Comparison of ENCODE assay signal across 27 mouse cellular contexts in the genomic region with DNA sequence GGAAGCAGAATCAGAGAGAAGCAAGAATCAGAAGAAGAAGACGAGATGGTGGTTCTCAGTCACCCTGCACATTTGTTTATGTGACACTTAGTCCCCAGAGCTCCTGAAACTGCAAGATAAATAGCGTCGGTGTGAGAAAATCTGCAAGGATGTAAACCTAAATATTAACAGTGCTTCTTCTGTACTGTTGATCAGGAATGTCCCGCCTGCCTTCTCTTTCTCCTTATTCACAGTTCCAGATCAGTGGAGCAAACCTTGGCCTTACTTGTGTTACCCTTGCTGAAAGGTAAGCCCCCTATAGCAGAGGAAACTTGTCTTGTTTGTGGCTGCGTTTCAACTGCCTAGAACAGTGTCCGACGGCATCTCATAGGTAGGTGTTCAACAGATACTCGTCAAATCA. TPM values are rescaled to one million over a fixed set of nuclear protein-coding genes. Genes with fewer than 3 reads are reported as not detected.
DNase-seq lines count a peak whose midpoint lies in the region; ATAC-seq and TF ChIP-seq lines count a peak whose summit lies in the region.
"Had no signal": no experiment of that assay in that cellular context is flagged by ENCODE, and none has a peak within 500 bp of the region (broad histone marks: within the 10 kb centered on the region; RNA-seq: fewer than 3 reads in every experiment).

No protein-coding gene starts in this region.

- no peaks in the 10 kb centered on the region for H3K36me3 ChIP-seq in kidney, adult 2 months (ENCODE audit: control insufficient read depth, insufficient read depth, low read length)
- no peaks in the 10 kb centered on the region for H3K36me3 ChIP-seq in kidney, embryonic 16.5 days (ENCODE audit: insufficient read depth, low read length)
- H3K36me3 ChIP-seq: embryonic facial prominence, embryonic 10.5 days; embryonic facial prominence, embryonic 13.5 days; forebrain, embryonic 12.5 days; forebrain, embryonic 15.5 days; heart, embryonic 12.5 days; heart, embryonic 15.5 days; hindbrain, embryonic 10.5 days; hindbrain, embryonic 13.5 days had no signal

- no peak overlapping the region for H3K27ac ChIP-seq in kidney, adult 2 months (ENCODE audit: insufficient read depth, low read depth, low read length)
- H3K27ac ChIP-seq in kidney, embryonic 16.5 days (ENCODE audit: low read length): peak overlapping the region; percentile 23; the same call in 1 of the 2 replicates
- H3K27ac ChIP-seq in layer of hippocampus, adult 2 months: 0 out of 2 replicates have a peak overlapping the region, but pooled peaks have one; percentile 64
- H3K27ac ChIP-seq: embryonic facial prominence, embryonic 10.5 days; embryonic facial prominence, embryonic 13.5 days; forebrain, embryonic 12.5 days; forebrain, embryonic 15.5 days; heart, embryonic 15.5 days; hindbrain, embryonic 10.5 days; hindbrain, embryonic 13.5 days had no signal

- 55% methylated on average over 8 of the region's 8 CpGs for WGBS in kidney, adult 2 months
- WGBS in kidney, embryonic 16.5 days: 45% methylated on average over 8 of the region's 8 CpGs

- H3K27me3 ChIP-seq in kidney, adult 2 months (replicated peaks; ENCODE audit: control insufficient read depth, insufficient read depth, low read length): no peaks in the 10 kb centered on the region
- H3K27me3 ChIP-seq in kidney, embryonic 16.5 days (ENCODE audit: insufficient read depth, low read length): no peaks in the 10 kb centered on the region
- H3K27me3 ChIP-seq: embryonic facial prominence, embryonic 13.5 days; forebrain, embryonic 12.5 days; forebrain, embryonic 15.5 days; heart, embryonic 12.5 days; heart, embryonic 15.5 days; hindbrain, embryonic 13.5 days had no signal

- no peak overlapping the region for H3K9ac ChIP-seq in kidney, embryonic 16.5 days (replicated peaks; ENCODE audit: low read length)
- H3K9ac ChIP-seq: embryonic facial prominence, embryonic 13.5 days; forebrain, embryonic 12.5 days; forebrain, embryonic 15.5 days; heart, embryonic 12.5 days; heart, embryonic 15.5 days; hindbrain, embryonic 13.5 days had no signal

- no peak overlapping the region for H3K4me3 ChIP-seq in kidney, adult 2 months (ENCODE audit: insufficient read depth, low read depth, low read length)
- H3K4me3 ChIP-seq in kidney, embryonic 16.5 days (ENCODE audit: low read length): no peak overlapping the region
- no peak overlapping the region for H3K4me3 ChIP-seq in layer of hippocampus, adult 2 months
- H3K4me3 ChIP-seq: embryonic facial prominence, embryonic 10.5 days; embryonic facial prominence, embryonic 13.5 days; erythroblast, embryonic 14.5 days; forebrain, embryonic 12.5 days; forebrain, embryonic 15.5 days; heart, embryonic 12.5 days; heart, embryonic 15.5 days; hindbrain, embryonic 10.5 days; hindbrain, embryonic 13.5 days had no signal

- no peak for TF ChIP-seq CTCF in kidney, adult 2 months (conservative IDR thresholded peaks at IDR 0.05; ENCODE audit: insufficient read depth, insufficient read length, low read depth, low read length)
- TF ChIP-seq CTCF in layer of hippocampus, adult 2 months (conservative IDR thresholded peaks at IDR 0.05): no peak

- no peak overlapping the region for H3K4me2 ChIP-seq in kidney, embryonic 16.5 days (replicated peaks; ENCODE audit: low read depth, low read length)
- H3K4me2 ChIP-seq: embryonic facial prominence, embryonic 13.5 days; forebrain, embryonic 12.5 days; forebrain, embryonic 15.5 days; heart, embryonic 12.5 days; heart, embryonic 15.5 days; hindbrain, embryonic 13.5 days had no signal

- no peak for TF ChIP-seq POLR2A in kidney, adult 2 months (IDR thresholded peaks at IDR 0.05; ENCODE audit: low read depth, low read length)

- peaks cover 4% of the 10 kb centered on the region; the same call in 1 of the 2 replicates for H3K4me1 ChIP-seq in kidney, adult 2 months (ENCODE audit: control insufficient read depth, insufficient read depth, low read length)
- H3K4me1 ChIP-seq in kidney, embryonic 16.5 days (ENCODE audit: insufficient read depth, low read length): peaks cover 15% of the 10 kb centered on the region

- no peaks in the 10 kb centered on the region for H3K9me3 ChIP-seq in kidney, embryonic 16.5 days (ENCODE audit: low read length)
- H3K9me3 ChIP-seq: embryonic facial prominence, embryonic 13.5 days; forebrain, embryonic 15.5 days; heart, embryonic 15.5 days; hindbrain, embryonic 13.5 days had no signal

- peak; percentile 65 for DNase-seq in kidney, adult 2 months
- no peak for DNase-seq in kidney, postnatal 4 days
- no peak for DNase-seq in kidney, adult 18-20 months
- no peak for DNase-seq in layer of hippocampus, adult 2 months (ENCODE audit: low spot score in 2 of 2)
- DNase-seq in layer of hippocampus, adult 9-10 months (ENCODE audit: low spot score): no peak
- DNase-seq: adrenal gland, adult 8-10 months; adrenal gland, postnatal 25 days; cerebellum, adult 11-12 months; cerebellum, adult 8-10 months; cerebellum, postnatal 10 days; cerebellum, postnatal 36 days; embryo, embryonic 11 days; gastrocnemius, postnatal 25 days; heart, adult 18-20 months; heart, postnatal 10 days; heart, postnatal 36 days had no signal

- no peak for ATAC-seq in kidney, embryonic 16.5 days (ENCODE audit: low FRiP score, low TSS enrichment)
- ATAC-seq: activated CD4-positive, CD25-positive, alpha-beta regulatory T cell, adult 4 months; forebrain, embryonic 15.5 days had no signal

RNA-seq across cellular contexts. Expression of a gene that starts 23.3 kb away (rescaled TPM):
- polyA plus RNA-seq in kidney, adult 2 months (2012; rRNA removed): 131 and 178 TPM in 2 replicates
- 45.0 and 59.9 TPM in 2 replicates for polyA plus RNA-seq in kidney, embryonic 16.5 days (2015; fragmentation: Nextera tagmentation; extraction: Ambion mirVana)
- 10 to 100 TPM; 83.1 to 94.7 TPM for total RNA-seq in layer of hippocampus, adult 2 months (2021)
